Mouse (Mus musculus): ENCODE data around the gene Ccdc28a. TPM values are rescaled to one million over a fixed set of nuclear protein-coding genes. Genes with fewer than 3 reads are reported as not detected.

Ccdc28a gene
- polyA plus RNA-seq, 1 experiment from 2014 or later, result 9.6 TPM

- Histone ChIP-seq H3K4me3 (replicated peaks; ENCODE audit: low read length) (no peak overlapping the region), H3K4me2 (ENCODE audit: low read length) (no peak overlapping the region), H3K9me3 (ENCODE audit: control insufficient read depth, low read length) (no peaks in the 10 kb centered on the region), H3K4me1 (replicated peaks; ENCODE audit: control insufficient read depth, insufficient read depth, low read length) (no peaks in the 10 kb centered on the region), H3K36me3 (ENCODE audit: control insufficient read depth, insufficient read depth) (no peaks in the 10 kb centered on the region), H3K27ac (ENCODE audit: low read length) (no peak overlapping the region), H3K27me3 (replicated peaks; ENCODE audit: control insufficient read depth, insufficient read depth, low read length) (no peaks in the 10 kb centered on the region), H3K9ac (replicated peaks; ENCODE audit: low read depth, low read length) (no peak overlapping the region)
- ATAC-seq, result no peak
- 84% methylated on average over 5 of the region's 5 CpGs for WGBS
Measured at GRCm38 (mm10) chr10:18198286-18199015, 36.3 kb downstream of the Ccdc28a start.

GRCm38 (mm10) chr10:18197206-18197979 lies 37.4 kb downstream of the Ccdc28a start:
- Histone ChIP-seq H3K4me3 (replicated peaks; ENCODE audit: low read length) (no peak overlapping the region), H3K36me3 (ENCODE audit: control insufficient read depth, insufficient read depth) (no peaks in the 10 kb centered on the region), H3K4me1 (replicated peaks; ENCODE audit: control insufficient read depth, insufficient read depth, low read length) (no peaks in the 10 kb centered on the region), H3K4me2 (ENCODE audit: low read length) (peak overlapping the region; percentile 27), H3K9me3 (ENCODE audit: control insufficient read depth, low read length) (no peaks in the 10 kb centered on the region), H3K27ac (ENCODE audit: low read length) (no peak overlapping the region), H3K27me3 (replicated peaks; ENCODE audit: control insufficient read depth, insufficient read depth, low read length) (no peaks in the 10 kb centered on the region), H3K9ac (replicated peaks; ENCODE audit: low read depth, low read length) (no peak overlapping the region)
- peak; percentile 73 for ATAC-seq
- 53% methylated on average over 14 of the region's 14 CpGs for WGBS

- no peaks in the 10 kb centered on the region for H3K27me3 ChIP-seq (replicated peaks; ENCODE audit: control insufficient read depth, insufficient read depth, low read length)
- H3K36me3 ChIP-seq (ENCODE audit: control insufficient read depth, insufficient read depth), result no peaks in the 10 kb centered on the region
- 84% methylated on average over 14 of the region's 14 CpGs for WGBS
- H3K27ac ChIP-seq (ENCODE audit: low read length), result no peak overlapping the region
- H3K4me3 ChIP-seq (replicated peaks; ENCODE audit: low read length), result no peak overlapping the region
- no peaks in the 10 kb centered on the region for H3K9me3 ChIP-seq (ENCODE audit: control insufficient read depth, low read length)
- H3K4me2 ChIP-seq (ENCODE audit: low read length), result no peak overlapping the region
- H3K4me1 ChIP-seq (replicated peaks; ENCODE audit: control insufficient read depth, insufficient read depth, low read length), result no peaks in the 10 kb centered on the region
- H3K9ac ChIP-seq (replicated peaks; ENCODE audit: low read depth, low read length), result no peak overlapping the region
- ATAC-seq, result no peak
Measured at GRCm38 (mm10) chr10:18194737-18195141, 40.1 kb downstream of the Ccdc28a start.

- 90% methylated on average over 11 of the region's 11 CpGs for WGBS
- H3K4me1 ChIP-seq (replicated peaks; ENCODE audit: control insufficient read depth, insufficient read depth, low read length), result no peaks in the 10 kb centered on the region
- H3K9me3 ChIP-seq (ENCODE audit: control insufficient read depth, low read length), result no peaks in the 10 kb centered on the region
- no peaks in the 10 kb centered on the region for H3K36me3 ChIP-seq (ENCODE audit: control insufficient read depth, insufficient read depth)
- no peak overlapping the region for H3K4me3 ChIP-seq (replicated peaks; ENCODE audit: low read length)
- H3K27ac ChIP-seq (ENCODE audit: low read length), result no peak overlapping the region
- H3K4me2 ChIP-seq (ENCODE audit: low read length), result no peak overlapping the region
- ATAC-seq, result no peak
- no peak overlapping the region for H3K9ac ChIP-seq (replicated peaks; ENCODE audit: low read depth, low read length)
- no peaks in the 10 kb centered on the region for H3K27me3 ChIP-seq (replicated peaks; ENCODE audit: control insufficient read depth, insufficient read depth, low read length)
Measured at GRCm38 (mm10) chr10:18194156-18194555, 40.6 kb downstream of the Ccdc28a start.

- no peak for ATAC-seq
- 90% methylated on average over 11 of the region's 11 CpGs for WGBS
- Histone ChIP-seq H3K27me3 (replicated peaks; ENCODE audit: control insufficient read depth, insufficient read depth, low read length) (no peaks in the 10 kb centered on the region), H3K36me3 (ENCODE audit: control insufficient read depth, insufficient read depth) (no peaks in the 10 kb centered on the region), H3K9ac (replicated peaks; ENCODE audit: low read depth, low read length) (no peak overlapping the region), H3K4me2 (ENCODE audit: low read length) (no peak overlapping the region), H3K27ac (ENCODE audit: low read length) (no peak overlapping the region), H3K4me1 (replicated peaks; ENCODE audit: control insufficient read depth, insufficient read depth, low read length) (no peaks in the 10 kb centered on the region), H3K9me3 (ENCODE audit: control insufficient read depth, low read length) (no peaks in the 10 kb centered on the region), H3K4me3 (replicated peaks; ENCODE audit: low read length) (no peak overlapping the region)
Measured at GRCm38 (mm10) chr10:18193221-18193620, 41.6 kb downstream of the Ccdc28a start.

- Histone ChIP-seq H3K4me2 (ENCODE audit: low read length) (no peak overlapping the region), H3K36me3 (ENCODE audit: control insufficient read depth, insufficient read depth) (no peaks in the 10 kb centered on the region), H3K27ac (ENCODE audit: low read length) (no peak overlapping the region), H3K9me3 (ENCODE audit: control insufficient read depth, low read length) (no peaks in the 10 kb centered on the region), H3K4me3 (replicated peaks; ENCODE audit: low read length) (no peak overlapping the region), H3K27me3 (replicated peaks; ENCODE audit: control insufficient read depth, insufficient read depth, low read length) (no peaks in the 10 kb centered on the region), H3K4me1 (replicated peaks; ENCODE audit: control insufficient read depth, insufficient read depth, low read length) (no peaks in the 10 kb centered on the region), H3K9ac (replicated peaks; ENCODE audit: low read depth, low read length) (no peak overlapping the region)
- WGBS, result 78% methylated on average over 8 of the region's 8 CpGs
- no peak for ATAC-seq
Measured at GRCm38 (mm10) chr10:18191706-18192105, 43.1 kb downstream of the Ccdc28a start.

- Histone ChIP-seq H3K4me1 (replicated peaks; ENCODE audit: control insufficient read depth, insufficient read depth, low read length) (no peaks in the 10 kb centered on the region), H3K9ac (replicated peaks; ENCODE audit: low read depth, low read length) (no peak overlapping the region), H3K27ac (ENCODE audit: low read length) (no peak overlapping the region), H3K4me2 (ENCODE audit: low read length) (no peak overlapping the region), H3K9me3 (ENCODE audit: control insufficient read depth, low read length) (no peaks in the 10 kb centered on the region), H3K27me3 (replicated peaks; ENCODE audit: control insufficient read depth, insufficient read depth, low read length) (no peaks in the 10 kb centered on the region), H3K4me3 (replicated peaks; ENCODE audit: low read length) (no peak overlapping the region), H3K36me3 (ENCODE audit: control insufficient read depth, insufficient read depth) (no peaks in the 10 kb centered on the region)
- 89% methylated on average over 4 of the region's 4 CpGs for WGBS
- no peak for ATAC-seq
Measured at GRCm38 (mm10) chr10:18189498-18189897, 45.3 kb downstream of the Ccdc28a start.

- ATAC-seq, result no peak
- WGBS, result 93% methylated on average over 6 of the region's 6 CpGs
- no peak overlapping the region for H3K27ac ChIP-seq (ENCODE audit: low read length)
- no peaks in the 10 kb centered on the region for H3K4me1 ChIP-seq (replicated peaks; ENCODE audit: control insufficient read depth, insufficient read depth, low read length)
- H3K4me2 ChIP-seq (ENCODE audit: low read length), result no peak overlapping the region
- H3K27me3 ChIP-seq (replicated peaks; ENCODE audit: control insufficient read depth, insufficient read depth, low read length), result no peaks in the 10 kb centered on the region
- no peak overlapping the region for H3K4me3 ChIP-seq (replicated peaks; ENCODE audit: low read length)
- H3K9me3 ChIP-seq (ENCODE audit: control insufficient read depth, low read length), result no peaks in the 10 kb centered on the region
- H3K36me3 ChIP-seq (ENCODE audit: control insufficient read depth, insufficient read depth), result no peaks in the 10 kb centered on the region
- H3K9ac ChIP-seq (replicated peaks; ENCODE audit: low read depth, low read length), result no peak overlapping the region
Measured at GRCm38 (mm10) chr10:18188564-18188963, 46.2 kb downstream of the Ccdc28a start.

- no peak for ATAC-seq
- Histone ChIP-seq H3K27ac (ENCODE audit: low read length) (no peak overlapping the region), H3K9ac (replicated peaks; ENCODE audit: low read depth, low read length) (no peak overlapping the region), H3K4me1 (replicated peaks; ENCODE audit: control insufficient read depth, insufficient read depth, low read length) (no peaks in the 10 kb centered on the region), H3K4me2 (ENCODE audit: low read length) (no peak overlapping the region), H3K4me3 (replicated peaks; ENCODE audit: low read length) (no peak overlapping the region), H3K9me3 (ENCODE audit: control insufficient read depth, low read length) (no peaks in the 10 kb centered on the region), H3K36me3 (ENCODE audit: control insufficient read depth, insufficient read depth) (no peaks in the 10 kb centered on the region), H3K27me3 (replicated peaks; ENCODE audit: control insufficient read depth, insufficient read depth, low read length) (no peaks in the 10 kb centered on the region)
- 77% methylated on average over 5 of the region's 5 CpGs for WGBS
Measured at GRCm38 (mm10) chr10:18182246-18182645, 52.6 kb downstream of the Ccdc28a start.
